Mouse (Mus musculus) thymus, adult 18-20 months (tissue): ENCODE results near the gene Ccnt1.
"Not testable (repeated sequence)": the region's sequence is repeated elsewhere in the genome, so short reads cannot be mapped to it uniquely, and the experiment has no call there.

Source experiments
- DNase-seq, 2 experiments: peaks; one replicate each; pipeline ENCODE4 v3.0.0; 2022; ENCODE audit warnings: mixed read lengths in 2 of 2

The Ccnt1 gene

GRCm38 (mm10) chr15:98541064-98541463, 29.7 kb downstream of the Ccnt1 start:
- DNase-seq = no peak

DNA sequence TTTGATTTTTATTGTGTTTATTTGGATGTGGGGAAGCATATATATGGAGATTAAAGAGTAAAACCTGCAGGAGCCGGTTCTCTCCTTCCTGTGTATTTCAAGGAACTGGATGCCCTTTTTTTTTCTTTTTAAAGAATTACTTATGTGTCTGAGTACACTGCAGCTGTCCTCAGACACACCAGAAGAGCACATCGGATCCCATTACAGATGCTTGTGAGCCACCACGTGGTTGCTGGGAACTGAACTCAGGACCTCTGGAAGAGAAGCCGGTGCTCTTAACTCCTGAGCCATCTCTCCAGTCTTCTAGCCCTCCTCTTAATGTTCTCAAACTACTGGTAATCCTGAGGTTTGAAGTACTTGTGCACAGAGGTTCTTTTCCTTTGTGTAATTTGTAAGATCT, 32.8 kb downstream of the Ccnt1 start:
- no peak for DNase-seq

DNA sequence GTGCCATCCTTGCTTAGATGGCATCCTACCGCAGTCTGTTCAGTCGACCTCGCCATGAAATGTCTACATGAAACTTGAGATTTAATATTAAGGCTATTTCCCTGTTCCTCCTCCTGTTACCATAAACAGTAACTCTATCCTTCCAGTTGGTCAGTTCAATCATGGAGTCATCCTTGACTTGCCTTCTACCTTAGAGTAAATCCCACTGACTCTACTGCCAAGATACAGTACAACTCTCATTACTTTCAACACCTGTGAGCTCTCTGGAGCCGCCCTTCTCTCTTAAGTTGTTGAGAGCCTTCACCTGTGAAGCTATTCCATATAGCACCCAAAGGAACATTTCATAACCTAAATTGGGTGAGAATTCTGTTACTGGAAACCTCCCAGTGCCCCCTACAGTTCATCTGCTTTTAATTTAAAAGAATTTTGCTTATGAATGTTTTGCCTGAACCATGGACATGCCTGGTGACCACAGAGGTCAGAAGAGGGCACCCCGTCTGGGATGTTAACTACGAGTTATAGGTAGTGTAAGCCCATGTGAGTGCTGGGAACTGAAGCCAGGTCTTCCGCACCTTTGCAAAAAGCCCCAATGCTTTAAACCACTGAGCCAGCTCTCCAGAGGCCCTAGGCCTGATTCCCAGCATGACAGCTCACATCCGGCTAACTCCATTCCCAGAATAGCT, 33.8 kb downstream of the Ccnt1 start:
- DNase-seq = no peak

DNA sequence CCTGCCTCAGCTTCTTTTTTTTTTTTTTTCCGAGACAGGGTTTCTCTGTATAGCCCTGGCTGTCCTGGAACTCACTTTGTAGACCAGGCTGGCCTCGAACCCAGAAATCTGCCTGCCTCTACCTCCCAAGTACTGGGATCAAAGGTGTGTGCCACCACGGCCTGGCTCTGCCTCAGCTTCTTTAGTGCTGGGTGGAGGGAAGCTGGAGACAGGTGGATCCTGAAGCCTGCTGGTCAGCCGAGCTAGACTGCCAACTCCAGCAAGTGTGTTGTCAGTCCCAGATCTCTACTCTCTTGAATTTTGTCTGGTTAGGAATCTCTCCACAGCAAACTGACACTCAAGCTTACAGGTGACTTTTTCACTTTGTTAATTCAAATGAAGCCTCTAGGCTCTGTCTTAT, 34.8 kb downstream of the Ccnt1 start:
- DNase-seq = no peak

GRCm38 (mm10) chr15:98533881-98534627, 36.7 kb downstream of the Ccnt1 start, which contains the start of gene Kansl2:
TSS of gene Kansl2 (minus strand) at chr15:98534264.
- peak; percentile 98 to 99 for DNase-seq

- DNase-seq = no peak
Measured at GRCm38 (mm10) chr15:98533035-98533531, 37.6 kb downstream of the Ccnt1 start.

- no peak for DNase-seq
Measured at GRCm38 (mm10) chr15:98532281-98532680, 38.4 kb downstream of the Ccnt1 start.

DNA sequence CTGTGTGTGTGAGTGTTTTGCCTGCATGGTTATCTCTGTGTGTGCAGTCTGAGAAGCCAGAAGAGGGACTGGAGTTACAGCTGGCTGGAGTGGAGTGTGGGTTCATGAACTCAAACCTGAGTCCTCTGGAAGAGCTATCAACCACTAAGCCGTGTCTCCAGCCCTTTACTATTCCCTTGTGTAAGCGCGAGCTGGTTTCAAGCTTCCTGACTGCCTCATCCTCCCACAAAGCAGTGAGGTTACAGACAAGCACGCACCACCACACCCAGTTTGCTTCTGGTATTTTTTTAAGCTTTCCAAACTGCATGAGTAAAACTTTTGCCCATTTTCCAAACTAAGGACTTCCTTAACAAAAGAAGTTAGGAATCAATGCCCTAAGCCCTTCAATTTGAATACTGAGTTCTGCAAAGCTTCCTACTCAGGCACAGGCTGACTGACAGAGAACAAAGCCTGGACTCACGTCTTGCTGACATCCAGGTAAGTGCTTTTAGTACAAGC, 42.6 kb downstream of the Ccnt1 start:
- no peak for DNase-seq

DNA sequence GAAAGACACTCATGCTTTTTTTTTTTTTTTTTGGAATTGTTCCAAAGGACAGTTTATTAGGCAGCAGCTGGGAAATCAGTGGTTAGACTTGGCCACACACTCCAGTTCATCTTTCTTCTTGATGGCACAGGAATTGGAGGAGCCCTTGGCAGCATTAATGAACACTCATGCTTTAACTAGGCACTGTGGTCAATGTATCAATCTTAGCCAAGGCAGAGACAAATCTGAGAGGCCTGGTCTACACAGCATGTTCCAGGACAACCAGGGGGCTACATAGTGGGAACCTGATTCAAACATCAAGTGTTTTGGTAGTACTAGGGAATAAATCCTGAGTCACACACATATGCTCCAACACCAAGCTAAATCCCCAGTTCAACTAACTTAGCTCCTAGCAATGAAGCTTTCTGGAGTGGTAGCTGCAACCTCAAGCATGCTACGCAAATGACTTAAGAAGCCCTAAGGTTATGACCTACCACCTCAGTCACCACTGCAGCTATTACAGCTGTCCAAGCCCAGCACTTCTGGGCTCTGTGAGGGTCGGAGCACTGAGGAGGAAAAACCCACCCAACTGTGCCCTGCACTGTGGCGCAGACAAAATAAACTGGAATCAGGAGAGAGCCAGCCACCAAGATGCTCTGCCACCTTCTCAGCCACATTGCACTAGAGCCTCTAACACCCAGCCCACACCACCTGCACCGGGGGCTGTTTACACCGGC, 43.5 kb downstream of the Ccnt1 start:
- no peak for DNase-seq

GRCm38 (mm10) chr15:98526057-98526456, 44.7 kb downstream of the Ccnt1 start:
- DNase-seq = no peak

- no peak for DNase-seq
Measured at GRCm38 (mm10) chr15:98521245-98521644, 49.5 kb downstream of the Ccnt1 start.

DNA sequence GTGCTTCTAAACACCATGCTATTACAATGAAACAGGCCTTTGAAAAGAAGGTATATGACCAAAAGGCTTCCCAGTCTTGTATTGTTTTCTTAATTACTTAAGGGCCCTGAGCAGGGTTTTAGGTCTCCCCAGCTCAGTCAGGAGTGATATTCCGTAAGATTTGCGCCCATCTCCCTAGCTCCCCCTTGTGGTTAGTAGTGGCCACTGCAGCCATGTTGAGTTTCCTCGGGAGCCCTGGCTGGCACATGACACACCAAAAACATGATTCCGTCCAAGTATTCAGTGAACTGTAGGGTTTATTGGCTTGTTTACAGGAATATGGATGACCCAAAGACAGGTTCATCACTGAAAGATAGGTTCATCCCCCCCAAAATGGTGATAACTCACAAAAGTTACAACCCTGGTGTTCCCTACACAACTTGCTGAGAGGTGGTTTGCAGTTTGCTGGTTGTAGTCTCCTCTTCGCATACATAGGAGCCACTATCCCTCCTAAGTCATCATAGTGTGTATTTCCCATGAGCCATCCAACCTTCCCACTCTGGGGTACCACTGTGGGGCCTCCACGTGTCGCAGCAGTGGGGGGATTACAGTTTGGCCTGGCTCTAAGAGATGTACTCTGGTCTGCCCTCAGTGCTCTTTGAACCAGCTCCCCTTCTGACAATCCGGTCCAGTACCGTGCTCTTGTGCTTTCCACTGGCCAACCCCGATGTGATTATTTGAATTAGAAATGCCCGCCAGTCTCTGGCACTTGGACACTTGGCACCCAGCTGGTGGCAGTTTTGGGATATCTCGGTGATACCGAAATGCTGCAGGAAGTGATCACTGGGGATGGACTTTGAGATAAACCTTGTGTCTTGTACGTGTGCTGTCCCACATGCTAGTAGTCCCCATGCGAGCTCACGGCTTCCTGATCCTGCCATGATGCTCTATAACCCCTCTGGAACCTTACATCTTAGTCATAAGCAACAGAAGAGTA, 53.1 kb downstream of the Ccnt1 start:
- no peak for DNase-seq

DNA sequence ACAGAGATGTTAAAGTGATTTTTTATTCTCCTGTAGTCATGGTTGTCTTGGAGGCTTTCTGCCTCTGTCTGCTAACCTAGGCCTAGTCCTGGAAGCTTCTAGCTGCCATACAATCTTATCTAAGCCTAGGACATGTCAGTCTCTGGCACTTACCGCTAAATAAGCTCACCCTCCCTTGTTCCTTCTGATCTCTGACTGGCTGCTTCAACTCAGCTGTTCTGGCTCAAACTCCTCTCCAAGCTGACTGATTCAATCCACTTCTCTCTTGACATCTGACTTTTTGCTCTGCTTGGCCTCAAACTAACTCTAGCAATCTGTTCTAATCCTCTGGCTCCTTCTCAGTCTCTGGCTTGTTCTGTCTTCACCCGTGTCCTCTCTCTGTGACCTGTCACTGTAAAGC, 55.9 kb downstream of the Ccnt1 start:
- DNase-seq = not testable (repeated sequence)

- peak; percentile 47 to 69 for DNase-seq
Measured at GRCm38 (mm10) chr15:98514146-98514545, 56.6 kb downstream of the Ccnt1 start.

DNA sequence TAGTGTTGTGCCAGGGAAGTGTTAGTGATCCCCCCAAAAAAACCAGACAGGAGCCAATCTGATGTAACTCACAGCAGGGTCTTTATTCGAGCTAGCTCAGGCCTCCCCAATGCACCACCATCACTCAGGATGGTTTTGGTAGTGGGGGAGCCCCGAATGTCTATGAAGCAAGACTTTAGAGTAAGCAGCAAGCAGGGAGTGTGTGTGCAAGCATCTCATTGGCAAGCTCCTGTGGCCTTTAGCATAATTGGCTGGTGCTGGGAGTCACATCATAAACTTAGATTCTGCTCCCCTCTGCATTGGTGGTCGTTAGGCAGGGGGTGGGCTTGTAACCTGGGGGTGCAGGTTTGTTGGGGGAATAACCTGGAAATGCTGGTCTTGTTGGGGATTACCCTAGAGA, 57.0 kb downstream of the Ccnt1 start:
- DNase-seq = not testable (repeated sequence)

DNA sequence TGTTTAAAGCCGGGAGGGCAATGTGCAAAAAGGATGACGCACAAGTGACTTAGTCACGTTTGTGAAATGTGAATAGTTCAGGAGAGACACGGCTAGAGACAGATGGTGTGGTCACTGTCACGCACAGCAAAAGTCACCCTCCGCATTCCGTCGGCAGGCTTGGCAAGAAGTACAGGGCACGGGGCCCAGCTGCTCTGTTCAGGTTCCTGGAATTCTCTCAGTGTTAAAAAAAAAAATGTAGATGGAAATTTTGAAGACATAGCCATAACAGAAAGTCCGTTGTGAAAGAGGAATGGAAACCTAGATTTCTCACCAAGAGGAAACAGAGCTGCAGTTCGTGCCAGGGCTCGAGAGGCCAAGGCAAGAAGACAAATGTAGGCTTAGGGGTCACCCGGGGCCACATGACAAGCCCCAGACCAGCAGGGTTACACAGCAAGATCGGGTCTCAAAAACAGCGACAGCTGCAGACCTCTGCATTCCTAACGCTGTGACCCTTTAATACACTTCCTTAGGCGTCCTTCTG, 57.9 kb downstream of the Ccnt1 start:
- DNase-seq = no peak

- DNase-seq = no peak
Measured at GRCm38 (mm10) chr15:98512232-98512631, 58.5 kb downstream of the Ccnt1 start.

DNA sequence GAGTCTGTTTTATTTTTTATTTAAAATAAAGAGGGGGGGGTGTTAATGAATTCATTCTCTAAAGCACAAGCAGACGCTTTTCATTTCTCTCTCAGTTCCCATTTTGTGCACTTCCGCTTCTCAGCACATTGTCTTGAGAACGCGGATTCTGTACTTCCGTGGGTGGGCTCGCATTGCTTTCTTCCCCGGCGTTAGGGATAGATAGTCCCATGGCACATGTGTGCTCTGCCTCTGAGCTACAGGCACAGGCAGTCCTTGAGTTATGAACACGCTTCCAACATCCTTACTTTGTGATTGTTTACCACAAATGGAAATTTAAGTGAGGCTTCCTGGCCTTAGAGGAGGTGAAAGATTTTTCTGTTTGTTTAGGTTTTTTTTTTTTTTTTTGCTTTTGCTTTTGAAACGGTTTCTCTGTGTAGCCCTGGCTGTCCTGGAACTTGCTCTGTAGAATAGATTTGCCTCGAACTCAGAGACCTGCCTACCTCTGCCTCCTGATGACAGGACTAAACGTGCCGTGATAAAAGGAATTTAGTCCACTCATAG, 59.3 kb downstream of the Ccnt1 start:
- peak; percentile 52 to 63 for DNase-seq

- peak; percentile 63 to 72 for DNase-seq
Measured at GRCm38 (mm10) chr15:98510438-98511385, 60.0 kb downstream of the Ccnt1 start.

DNA sequence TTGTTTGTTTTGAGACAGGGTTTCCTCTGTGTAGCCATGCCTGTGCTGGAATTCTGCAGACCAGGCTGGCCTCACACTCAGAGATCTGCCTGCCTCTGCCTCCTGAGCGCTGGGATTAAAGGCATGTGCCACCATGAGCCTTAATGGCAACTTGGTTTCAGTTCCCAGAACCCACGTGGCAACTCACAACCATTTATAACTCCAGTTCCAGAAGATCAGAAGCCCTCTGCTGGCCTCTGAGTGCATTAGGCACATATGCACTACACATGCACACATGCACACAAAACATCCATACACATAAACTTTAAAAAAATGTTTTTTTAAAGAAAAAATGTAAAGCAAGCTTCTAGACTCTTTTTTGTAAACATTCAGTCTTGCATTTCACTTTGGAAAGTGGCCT, 61.3 kb downstream of the Ccnt1 start:
- DNase-seq = no peak
